Mouse (Mus musculus): ENCODE results near the gene Cfd.

Gene Cfd

DNA sequence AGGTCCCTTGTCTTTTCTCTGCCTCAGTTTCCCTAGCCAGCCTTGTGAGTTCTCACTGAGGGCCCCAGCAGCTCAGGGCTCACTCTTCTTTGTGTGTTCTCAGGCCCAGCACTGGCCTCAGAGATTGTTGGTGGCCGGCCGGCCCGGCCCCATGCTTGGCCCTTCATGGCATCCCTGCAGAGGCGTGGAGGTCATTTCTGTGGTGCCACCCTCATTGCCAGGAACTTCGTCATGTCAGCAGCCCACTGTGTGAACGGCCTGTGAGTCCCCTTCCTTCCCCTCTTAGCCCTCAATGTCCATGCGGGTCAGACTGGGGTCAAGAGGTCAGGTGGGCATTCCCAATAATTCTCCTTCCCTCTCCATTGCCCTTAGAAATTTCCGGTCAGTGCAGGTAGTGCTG lies 4.0 kb upstream of the Cfd start:
- no peak for DNase-seq (ENCODE audit: low read depth, low spot score)

DNA sequence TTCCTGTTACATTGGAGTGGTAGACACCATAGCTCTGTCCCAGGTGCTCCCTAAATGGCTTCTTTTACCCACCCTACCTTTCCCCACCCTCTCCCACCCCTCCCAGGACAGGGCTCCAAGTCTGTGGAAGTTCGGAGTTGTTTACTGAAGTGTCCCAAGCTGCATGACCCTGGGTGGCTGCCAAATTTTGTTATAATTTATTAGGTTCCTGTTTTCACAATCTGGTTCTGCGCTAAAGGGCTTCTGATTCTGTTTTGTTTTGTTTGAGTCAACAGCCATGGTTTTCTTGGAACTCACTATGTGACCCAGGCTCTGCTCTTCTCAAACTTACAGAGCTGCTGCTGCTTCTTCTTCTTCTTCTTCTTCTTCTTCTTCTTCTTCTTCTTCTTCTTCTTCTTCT lies 1.3 kb upstream of the Cfd start:
- no peak for DNase-seq (ENCODE audit: low read depth, low spot score)

DNA sequence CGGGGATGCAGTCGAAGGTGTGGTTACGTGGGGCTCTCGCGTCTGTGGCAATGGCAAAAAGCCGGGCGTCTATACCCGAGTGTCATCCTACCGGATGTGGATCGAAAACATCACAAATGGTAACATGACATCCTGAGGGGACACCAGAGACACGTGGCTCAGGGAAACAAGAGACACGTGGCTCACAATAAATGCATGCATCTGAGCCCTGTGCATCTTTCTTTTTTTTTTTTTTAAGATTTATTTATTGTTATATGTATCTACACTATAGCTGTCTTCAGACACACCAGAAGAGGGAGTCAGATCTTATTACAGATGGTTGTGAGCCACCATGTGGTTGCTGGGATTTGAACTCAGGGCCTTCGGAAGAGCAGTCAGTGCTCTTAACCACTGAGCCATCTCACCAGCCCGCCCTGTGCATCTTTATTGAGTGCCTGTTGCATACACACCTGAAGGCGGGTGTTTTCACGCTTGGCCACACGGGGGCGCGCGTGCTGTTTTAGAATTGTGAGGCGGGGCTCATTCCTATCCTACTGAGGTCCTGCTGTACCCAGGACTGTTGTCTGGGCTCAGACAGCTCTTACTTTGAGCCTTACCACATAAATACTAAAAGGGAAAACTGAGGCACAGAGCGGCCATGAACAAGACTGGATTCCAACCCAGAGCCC lies 1.9 kb downstream of the Cfd start:
- DNase-seq (ENCODE audit: low read depth, low spot score): peak; percentile 60

DNA sequence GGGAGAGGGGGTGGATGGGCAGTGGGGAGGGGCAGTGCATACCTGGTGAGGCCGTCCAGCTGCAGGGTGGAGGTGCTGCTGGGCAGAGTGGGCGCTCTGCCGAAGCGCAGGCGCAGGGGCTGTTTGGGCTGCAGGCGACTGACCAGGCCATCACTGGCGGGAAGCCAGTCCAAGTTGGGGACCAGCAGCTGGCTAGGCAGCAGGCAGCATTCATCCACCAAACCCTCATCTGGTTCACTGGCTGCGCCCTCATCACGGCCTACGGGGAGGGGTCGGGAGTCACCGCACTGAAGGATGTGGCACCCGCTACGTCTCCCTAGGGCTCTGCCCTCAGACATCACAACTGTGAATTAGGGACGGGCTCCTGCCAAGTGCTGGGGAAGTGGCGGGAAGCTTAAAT lies 5.7 kb downstream of the Cfd start:
- no peak for DNase-seq (ENCODE audit: low read depth, low spot score)

DNA sequence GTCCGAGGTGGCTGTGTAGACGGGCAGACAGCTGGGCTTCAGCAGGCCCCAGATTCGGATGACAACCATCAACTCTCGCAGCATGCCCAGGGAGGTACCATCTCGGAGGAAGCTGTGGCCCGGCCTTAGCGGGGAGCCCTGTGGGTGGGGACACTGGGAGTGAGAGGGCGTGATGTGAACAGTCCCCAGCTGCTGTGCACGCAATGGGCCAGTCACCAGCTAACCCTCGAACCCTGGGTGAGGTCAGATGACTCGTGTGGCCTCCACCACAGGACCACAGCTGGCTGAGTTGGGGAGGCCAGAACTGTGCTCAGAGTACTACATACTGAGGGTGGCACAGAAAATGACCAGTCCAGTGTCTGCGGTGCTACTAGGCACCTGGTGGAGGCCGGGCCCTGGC lies 6.2 kb downstream of the Cfd start:
- no peak for DNase-seq (ENCODE audit: low read depth, low spot score)

DNA sequence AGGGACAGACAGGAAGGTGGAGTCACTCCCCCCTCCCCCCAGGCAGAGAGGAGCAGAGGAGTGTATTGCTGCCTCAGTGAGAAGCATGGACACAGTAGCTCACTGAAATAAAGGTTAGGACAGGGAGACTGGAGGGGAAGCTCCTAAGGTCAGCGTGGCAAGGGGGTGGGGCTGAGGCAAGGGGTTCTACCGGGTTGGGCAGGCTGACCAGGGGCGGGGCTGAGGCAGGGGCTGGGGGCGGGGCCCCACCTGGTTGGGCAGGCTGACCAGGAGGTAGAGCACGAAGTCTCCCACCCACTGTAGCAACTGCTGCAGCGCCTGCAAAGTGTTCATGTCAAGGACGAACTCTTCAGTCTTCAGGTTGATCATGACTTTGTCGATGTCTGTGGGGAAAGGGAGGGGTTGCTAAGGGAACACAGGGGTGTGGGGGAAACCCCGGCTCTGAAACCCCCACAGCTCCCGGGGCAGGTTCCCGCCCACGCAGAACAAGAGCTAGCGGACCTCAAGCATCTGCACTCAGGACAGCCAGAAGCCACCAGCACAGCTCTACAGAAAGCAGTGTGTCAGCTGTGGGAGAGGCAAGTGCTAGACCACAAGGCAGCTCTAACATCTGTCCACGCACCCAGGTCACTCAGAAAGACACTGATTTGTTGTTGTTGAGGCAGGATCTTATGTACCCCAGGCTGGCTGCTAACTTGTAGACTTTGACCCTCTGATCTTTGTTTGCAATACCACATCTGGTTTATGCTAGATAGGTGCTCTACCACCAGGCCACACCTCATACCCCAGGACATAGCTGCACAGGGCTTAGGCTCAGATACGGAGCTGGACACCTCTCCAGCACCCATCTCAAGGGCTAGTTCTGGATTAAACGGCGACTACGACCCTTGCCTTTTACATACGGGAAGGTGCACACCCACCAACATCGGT lies 6.9 kb downstream of the Cfd start:
- no peak for DNase-seq (ENCODE audit: low read depth, low spot score)

DNA sequence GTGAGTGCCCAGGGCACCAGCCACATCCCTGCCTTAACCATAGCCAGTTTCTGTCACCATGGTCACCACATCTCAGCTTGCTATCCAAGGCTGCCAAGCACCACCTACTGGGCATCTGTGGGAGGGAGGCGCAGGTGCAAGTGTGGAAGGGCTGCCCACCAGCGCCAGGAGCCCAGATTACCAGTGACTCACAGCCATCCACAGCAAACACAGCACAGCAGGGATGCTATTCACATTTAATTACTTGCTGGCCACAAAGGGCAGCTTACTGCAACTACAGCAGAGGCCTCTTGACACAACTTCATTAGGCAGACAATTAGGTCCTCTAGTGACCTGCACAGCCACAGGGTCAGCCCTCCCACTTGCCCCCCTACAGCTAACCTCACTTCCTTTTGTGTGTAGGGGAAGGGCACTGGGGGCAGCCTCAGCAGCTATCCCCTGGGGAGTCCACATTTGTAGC lies 10.3 kb downstream of the Cfd start:
- no peak for DNase-seq (ENCODE audit: low read depth, low spot score)

DNA sequence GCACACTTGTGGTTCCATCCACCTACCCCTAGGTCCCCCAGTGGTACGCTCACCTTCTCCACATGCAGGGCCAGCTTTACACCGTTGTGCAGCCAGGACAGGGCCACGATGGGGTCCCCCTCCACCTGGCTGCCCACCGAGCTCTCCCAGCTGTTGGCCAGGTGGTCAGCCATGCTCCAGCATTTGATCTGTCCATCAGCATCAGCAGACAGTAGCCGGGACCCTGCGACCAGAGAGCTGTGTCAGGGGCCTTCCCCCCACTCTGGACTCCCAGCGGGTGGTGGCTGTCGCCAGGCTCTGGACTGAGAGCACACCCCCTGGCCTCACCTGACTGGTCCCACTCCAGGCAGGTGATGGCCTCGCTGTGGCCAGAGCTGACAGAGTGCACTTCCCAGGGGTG lies 16.1 kb downstream of the Cfd start:
- DNase-seq (ENCODE audit: low read depth, low spot score): no peak

DNA sequence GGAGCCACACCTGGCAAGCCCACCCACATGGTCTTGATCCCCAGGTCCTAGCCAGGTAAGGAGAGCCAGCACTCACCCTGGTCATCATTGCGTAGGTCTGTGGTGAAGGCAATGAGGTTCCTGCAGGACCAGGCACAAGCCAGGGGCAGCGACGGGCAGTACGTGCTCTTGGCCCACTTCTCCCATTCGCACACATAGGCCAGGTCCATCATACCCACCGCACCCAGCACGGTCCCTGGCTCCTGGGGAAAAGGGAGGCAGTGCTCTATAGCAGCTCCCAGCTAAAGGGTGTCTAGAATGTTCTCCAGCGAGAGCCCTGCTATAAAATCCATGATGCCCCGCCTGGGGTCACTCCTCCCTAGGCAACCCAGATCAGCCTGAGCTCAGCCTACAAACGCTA lies 16.8 kb downstream of the Cfd start:
- DNase-seq (ENCODE audit: low read depth, low spot score): no peak

DNA sequence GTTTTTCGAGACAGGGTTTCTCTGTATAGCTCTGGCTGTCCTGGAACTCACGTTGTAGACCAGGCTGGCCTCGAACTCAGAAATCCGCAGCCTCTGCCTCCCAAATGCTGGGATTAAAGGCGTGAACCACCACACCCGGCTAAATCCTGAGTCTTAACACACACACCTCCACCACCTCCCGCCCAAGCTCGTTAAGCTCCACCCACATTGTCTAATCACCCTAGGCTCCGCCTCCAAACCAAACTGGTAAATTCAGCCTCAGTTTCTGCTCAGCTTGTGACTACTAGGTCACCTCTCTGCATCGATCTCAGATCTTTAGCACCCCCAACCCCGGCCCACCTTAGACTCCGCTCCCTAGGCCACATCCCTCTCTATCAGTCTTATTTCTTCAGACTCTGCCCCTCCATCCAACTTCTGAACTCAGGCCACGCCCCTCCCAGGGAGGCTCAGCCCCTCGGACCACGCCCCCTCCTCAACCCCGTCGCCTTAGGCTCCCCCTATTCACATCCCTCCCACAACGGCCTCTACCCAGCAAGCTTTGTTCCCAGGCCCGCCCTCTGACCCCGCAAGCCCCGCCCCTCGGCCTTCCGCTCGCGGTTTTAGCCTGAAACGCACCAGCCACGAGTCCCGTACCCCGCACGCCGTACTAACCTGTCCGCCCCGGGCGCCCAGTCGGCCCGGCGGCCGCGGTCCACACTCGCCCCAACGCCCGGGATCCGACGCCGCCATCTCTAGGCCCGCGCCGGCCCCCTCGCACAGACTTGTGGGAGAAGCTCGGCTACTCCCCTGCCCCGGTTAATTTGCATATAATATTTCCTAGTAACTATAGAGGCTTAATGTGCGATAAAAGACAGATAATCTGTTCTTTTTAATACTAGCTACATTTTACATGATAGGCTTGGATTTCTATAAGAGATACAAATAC lies 17.8 kb downstream of the Cfd start, which contains the start of gene Med16:
Med16 (minus strand) TSS at position 757 of the 925 bp plus-strand sequence.
- DNase-seq (ENCODE audit: low read depth, low spot score): peak; percentile 91

DNA sequence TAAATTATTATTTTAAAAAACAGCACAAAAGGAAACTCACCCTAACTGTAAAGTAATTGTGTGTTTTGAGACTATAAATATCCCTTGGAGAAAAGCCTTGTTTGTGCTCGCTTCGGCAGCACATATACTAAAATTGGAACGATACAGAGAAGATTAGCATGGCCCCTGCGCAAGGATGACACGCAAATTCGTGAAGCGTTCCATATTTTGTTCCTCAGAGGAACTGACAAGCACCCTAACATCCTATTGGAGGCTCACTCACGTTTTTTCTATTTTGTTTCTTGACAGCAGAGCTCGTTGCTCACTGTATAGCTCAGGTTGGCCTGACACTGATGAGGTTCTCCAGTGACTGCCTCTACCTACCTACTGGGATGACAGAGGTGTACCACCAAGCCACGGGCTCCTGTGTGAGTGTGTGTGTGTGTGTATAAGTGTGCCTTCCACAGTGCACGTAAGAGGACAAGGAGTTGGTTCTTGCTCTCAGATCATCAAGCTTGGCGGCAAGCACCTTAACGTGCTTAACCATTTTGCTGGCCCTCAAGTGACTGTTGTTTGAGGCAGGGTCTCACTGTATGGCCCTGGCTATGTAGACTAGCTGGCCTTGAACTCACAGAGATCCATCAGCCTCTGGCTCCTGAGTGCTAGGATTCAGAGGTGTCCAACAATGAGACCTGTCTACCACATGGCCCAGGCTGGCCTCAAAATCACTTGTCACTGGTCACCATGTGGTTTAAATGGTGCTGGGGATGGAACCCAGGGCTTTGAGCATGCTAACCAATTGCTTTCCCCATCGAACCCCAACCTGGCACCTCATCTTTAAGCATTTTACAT lies 18.7 kb downstream of the Cfd start:
- no peak for DNase-seq (ENCODE audit: low read depth, low spot score)

DNA sequence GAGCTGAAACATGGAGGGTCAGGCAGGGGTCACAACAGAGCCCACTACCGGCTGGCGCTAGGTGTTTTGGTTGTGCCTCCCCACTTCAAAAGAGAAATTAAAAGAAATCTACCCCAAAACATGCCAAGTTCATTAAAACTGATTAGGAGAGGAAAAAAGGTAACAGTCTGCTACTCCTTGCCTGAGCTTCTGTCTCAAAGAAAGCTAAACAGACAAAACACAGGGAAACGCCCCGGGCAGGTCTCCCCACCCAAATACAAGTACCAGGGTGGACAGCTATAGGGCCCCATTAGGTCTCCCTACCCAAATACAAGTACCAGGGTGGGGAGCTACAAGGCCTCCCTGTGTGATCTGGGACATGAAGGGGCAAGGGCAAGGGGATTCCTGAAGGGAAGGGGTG lies 19.9 kb downstream of the Cfd start, which contains the start of gene Gm26602:
Gm26602 (plus strand) TSS at position 301 of the 400 bp plus-strand sequence.
- no peak for DNase-seq (ENCODE audit: low read depth, low spot score)

DNA sequence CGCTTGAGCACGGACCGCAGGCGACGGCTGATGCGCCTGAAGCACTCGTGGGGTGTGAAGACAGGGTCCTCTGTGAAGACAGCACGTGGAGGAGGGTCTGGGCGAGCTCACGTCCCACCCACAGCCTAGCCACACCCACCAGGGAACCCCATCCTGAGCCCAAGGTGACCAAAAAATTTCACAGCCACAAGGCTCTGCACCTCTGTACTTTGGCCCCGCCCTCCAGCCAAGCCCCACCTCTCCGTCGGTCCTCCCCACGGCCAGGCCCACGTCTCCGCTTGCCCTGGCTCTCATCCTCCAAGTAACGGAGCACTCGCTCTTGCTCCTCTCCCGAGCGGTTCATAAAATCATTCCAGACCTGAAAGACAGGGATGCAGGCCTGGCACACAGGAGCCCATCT lies 21.8 kb downstream of the Cfd start:
- no peak for DNase-seq (ENCODE audit: low read depth, low spot score)

DNA sequence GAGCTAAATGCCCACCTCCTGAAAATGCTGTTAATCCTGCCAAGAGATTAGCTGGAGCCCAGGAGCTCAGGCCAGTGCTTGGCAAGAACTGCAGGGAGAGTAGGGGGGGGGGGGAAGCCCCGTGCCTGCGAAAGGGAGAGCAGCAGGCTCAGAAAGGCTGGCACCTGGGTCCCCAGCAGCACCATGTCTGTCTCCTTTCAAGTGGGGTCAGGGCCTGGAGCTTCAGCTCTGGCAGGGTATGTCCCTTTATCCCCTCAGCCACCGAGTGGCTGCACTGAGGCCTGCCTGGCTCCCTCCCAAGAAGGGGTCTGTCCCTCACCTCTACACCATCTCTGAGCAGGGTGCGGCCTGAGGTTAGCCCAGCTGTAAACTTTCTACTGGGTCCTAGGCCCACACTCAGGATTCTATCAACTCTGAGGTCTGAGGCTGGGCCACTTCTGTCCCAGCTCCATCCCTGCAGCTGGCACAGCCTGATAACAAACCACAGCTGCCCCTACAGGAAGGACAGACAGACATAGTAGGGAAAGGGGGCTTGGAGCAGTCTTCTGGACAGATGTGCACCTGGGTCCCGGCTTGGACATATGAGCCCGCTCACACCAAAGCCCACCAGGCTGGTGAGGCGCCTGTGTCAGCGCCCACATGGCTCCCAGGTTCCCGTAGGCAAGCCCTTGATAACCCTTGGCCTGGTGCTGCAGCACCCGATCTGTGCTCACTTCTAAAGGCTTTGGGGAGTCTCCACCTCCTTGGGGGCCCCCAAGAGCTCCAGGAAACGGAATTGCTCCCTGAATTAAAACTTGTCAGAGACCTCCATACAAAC lies 23.7 kb downstream of the Cfd start:
- DNase-seq (ENCODE audit: low read depth, low spot score): no peak

DNA sequence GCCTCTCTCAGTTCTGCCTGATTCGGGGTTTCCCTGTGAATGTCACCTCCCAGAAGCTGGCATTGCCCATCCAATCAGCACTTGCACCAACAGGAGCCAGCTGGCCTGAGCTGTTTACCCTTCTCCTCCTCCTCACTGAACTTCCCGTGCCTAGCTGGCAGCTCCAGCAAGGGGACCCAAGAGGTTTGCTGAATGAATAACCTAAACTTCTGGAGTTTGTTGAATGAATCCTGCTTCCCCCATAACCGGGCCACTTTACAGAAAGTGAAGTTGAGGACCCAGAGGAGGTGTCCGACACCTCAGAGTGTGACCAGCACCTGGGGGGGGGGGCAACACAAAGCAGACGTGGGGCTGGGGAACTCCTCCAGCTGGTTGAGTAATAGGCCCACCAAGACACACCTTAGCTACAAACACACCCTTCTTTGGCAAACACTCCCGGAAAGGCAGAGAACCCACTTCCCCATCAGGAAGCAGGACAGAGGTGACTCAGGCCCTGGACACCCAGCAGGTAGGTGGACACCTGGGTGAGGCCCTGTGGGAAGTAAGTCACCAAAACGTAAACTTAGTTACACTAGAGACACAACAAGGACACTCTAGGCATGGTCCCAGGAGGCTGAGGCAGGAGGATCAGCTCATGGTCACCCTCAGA lies 24.4 kb downstream of the Cfd start:
- no peak for DNase-seq (ENCODE audit: low read depth, low spot score)

DNA sequence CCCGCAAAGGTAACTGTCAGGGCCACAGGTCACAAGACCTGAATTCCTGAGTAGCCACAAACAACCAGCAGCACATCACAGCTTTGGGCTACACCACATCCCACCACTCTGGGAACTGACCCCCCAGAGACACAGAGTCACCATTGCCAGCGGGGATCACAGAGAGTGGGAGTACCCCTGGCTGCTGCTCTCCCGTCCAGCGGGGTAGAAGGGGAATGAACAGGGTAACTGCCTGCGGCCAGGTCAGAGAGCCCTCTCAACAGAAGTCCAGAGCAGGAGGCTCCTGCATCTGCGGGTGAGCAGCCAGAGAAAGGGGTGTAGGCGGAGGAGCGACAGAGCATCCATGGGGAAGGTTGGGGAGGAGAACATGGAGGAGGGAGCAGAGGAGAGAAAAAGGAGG lies 25.4 kb downstream of the Cfd start:
- no peak for DNase-seq (ENCODE audit: low read depth, low spot score)

DNA sequence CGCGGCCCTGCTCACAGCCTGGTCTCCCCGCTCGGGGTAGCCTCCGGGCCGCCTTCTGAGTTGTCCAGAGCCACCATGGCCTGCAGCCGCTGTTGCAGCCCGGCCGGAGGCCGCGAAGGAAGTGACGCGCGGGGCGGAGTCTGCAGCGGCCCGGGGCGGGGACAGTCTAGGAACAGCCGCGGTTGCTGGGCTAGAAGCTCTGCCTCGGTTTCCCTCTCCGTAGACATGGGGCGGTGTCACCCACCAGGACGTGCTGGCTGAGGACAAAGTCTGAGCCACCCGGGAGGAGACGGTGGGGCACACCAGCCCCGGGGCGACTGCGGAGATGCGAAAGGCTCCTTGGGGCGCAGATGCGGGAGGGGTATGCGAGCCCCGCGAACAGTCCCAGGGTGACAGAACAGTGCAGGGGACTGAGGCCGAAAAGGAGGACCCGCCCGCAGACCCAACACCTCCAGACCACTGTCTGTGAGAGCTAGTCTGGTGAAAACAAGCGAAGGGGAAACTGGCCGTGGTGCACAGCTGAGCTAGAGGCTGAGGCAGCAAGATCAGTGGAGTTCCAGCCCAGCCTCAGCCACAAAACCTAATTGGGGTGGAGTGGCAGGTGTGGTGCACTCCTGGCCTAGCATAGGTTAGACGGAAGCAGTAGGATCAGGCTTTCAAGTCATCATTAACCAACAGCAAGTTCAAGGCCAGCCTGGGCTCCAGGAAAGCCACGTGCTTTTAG lies 26.3 kb downstream of the Cfd start, which contains the start of gene Kiss1r:
Kiss1r (plus strand) TSS at position 164 of the 724 bp plus-strand sequence.
- DNase-seq (ENCODE audit: low read depth, low spot score): no peak

DNA sequence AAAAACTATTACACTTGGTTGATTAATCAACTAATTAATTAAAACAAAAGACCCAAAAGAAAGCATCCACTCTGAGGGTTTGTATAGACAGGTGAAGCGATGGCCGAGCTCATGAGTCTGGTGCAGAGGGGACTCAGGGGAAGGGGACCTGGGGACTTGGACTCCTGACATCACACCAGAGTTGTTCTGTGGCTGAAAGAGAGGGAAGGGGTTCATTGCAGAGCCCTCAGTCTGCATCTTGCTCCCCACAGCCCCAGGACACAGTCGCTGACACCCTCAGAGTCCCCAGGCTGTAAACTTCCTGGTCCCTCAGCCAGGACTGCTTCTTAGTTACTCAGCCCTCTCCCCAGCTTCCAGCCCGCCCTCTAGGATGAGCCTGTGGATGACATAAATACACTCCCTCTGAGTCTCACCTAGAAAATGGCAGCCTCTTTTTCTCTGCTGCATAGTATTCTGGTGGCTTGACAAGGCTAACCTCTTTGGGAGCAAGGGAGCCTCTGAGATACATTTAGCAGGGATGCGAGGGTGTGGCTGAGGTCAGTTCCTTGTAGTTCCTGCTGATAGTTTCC lies 27.0 kb downstream of the Cfd start:
- DNase-seq (ENCODE audit: low read depth, low spot score): no peak
